Mouse (Mus musculus) heart, adult 18-20 months (tissue): ENCODE results near the gene Hoxb8. TPM values are rescaled to one million over a fixed set of nuclear protein-coding genes. Genes with fewer than 3 reads are reported as not detected.

Experiments
- DNase-seq, 2 experiments: peaks; one replicate each; pipeline ENCODE4 v3.0.0; 2021 to 2022; ENCODE audit warnings: mixed read lengths in 1 of 2
- microRNA-seq, 2 experiments: library from miRNA; unstranded; fragments of <30 nt; microRNA quantifications; one replicate each; pipeline ENCODE4 v1.2.0; 2022
- total RNA-seq, 2 experiments: library from RNA; stranded (reverse); gene quantifications; 2 replicates each; pipeline ENCODE4 v1.2.3; 2021

The Hoxb8 gene
- total RNA-seq, 2 experiments from 2014 or later = not detected

GRCm38 (mm10) chr11:96333241-96334001 lies 51.7 kb downstream of the Hoxb8 start:
- DNase-seq = no peak

GRCm38 (mm10) chr11:96334002-96334364 lies 52.3 kb downstream of the Hoxb8 start:
- no peak for DNase-seq

Small RNAs within 50 kb of the gene (microRNA-seq; reads per million reads assigned to microRNA genes)
- gene Mir10a (1,913 to 2,830 reads per million in 2 experiments), gene Mir196a-1 (0 reads per million in 2 experiments)

Other genes starting within 250 kb of the Hoxb8 start
- gene Snf8, start 247.0 kb upstream of the Hoxb8 start, total RNA-seq = 10 to 100 TPM; 43.6 to 44.9 TPM
- 10 to 100 TPM; 32.0 to 32.3 TPM for gene Ube2z, start 216.5 kb upstream of the Hoxb8 start, total RNA-seq
- gene Atp5g1, start 206.2 kb upstream of the Hoxb8 start, total RNA-seq = 1,000 to 10,000 TPM; 3,280 to 3,727 TPM
- not detected for gene Calcoco2, start 169.9 kb upstream of the Hoxb8 start, total RNA-seq
- gene Ttll6, start 148.1 kb upstream of the Hoxb8 start, total RNA-seq = not detected
- gene Hoxb13, start 87.6 kb upstream of the Hoxb8 start, total RNA-seq = not detected
- not detected for gene Hoxb9, start 10.4 kb upstream of the Hoxb8 start, total RNA-seq
- gene Hoxb7, start 4.7 kb downstream of the Hoxb8 start, total RNA-seq = not detected
- not detected for gene Hoxb6, start 10.6 kb downstream of the Hoxb8 start, total RNA-seq
- gene Hoxb5, start 21.4 kb downstream of the Hoxb8 start, total RNA-seq = under 1 TPM; 0.12 to 0.21 TPM
- under 1 TPM; 0.62 to 0.64 TPM for gene Hoxb4, start 36.4 kb downstream of the Hoxb8 start, total RNA-seq
- gene Hoxb3, start 41.4 kb downstream of the Hoxb8 start, total RNA-seq = under 1 TPM; 0.12 to 0.57 TPM
- gene Hoxb2, start 68.6 kb downstream of the Hoxb8 start, total RNA-seq = under 1 TPM; 0.46 to 0.62 TPM
- gene Hoxb1, start 83.8 kb downstream of the Hoxb8 start, total RNA-seq = not detected
- gene Skap1, start 182.7 kb downstream of the Hoxb8 start, total RNA-seq = 1 to 10 TPM in 1 of 2 experiments, not detected in 1; 2.3 TPM